Mouse (Mus musculus) cerebellum, postnatal 10 days (tissue): ENCODE measurements around the gene Stip1.
"Not testable (repeated sequence)": the region's sequence is repeated elsewhere in the genome, so short reads cannot be mapped to it uniquely, and the experiment has no call there.

Experiments used
- DNase-seq, 2 experiments: peaks; one replicate each; pipeline ENCODE4 v3.0.0; 2021; ENCODE audit warnings: mixed read lengths in 2 of 2

The Stip1 gene

DNA sequence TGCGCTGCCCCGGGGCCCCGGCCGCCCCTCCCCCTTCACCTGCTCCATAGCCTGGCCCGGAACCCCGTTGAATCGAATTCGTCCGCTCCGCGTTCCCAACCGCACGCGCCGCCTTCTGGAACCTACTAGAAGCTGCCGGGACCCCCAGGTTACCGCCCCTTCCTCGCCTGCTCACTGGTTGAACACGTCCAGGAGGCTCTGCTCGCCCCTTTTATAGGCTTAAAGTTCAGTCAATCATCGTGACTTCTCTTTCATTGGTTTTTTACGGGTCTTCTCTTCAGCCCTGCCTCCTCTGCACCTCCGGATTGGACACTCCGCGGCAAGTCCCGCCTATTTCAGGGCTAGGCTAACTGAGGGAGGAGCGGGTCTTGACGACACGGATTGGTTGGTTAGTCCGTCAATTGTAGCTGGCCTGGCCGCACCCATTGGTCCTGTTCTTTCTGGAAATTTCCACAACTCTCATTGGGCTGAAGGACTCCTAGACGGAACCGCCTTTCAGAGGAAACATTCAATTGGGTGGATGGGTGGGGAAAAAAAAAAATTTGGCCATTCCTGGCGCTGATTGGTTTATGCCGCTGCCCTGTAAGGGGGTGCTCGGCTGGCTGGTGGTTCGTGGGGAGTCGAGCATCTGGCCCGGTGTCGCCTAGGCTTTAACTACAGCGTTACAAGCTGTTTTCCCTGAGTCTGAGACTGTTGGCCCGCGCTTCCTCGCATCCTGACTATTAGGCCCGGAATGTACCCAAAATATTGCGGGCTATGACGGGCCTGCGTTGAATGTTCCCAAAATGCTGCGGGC lies at the start of gene Stip1:
TSS of gene Stip1 (minus strand) at position 127 of the 796 bp plus-strand sequence.
- peak; percentile 99 for DNase-seq

DNA sequence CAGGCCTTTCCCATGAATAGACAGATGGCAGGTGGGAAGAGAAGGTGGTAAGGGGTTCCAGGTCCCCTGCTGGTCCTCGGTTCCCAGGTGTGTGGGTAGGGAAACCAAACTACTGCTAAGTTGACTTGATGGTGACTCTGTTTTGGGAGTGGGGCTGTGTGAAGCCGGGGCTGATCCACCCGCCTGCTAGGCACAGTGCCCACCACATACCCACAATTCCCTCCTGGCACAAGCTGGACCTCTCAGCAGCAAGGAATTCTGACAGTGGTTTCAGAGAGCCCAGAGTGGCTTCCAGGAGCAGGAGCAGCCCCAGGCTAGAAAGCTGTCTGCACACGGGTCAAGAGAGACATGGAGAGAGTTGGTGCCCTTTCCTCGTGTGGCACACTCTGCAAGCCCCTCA lies 49.3 kb upstream of the Stip1 start:
- peak; percentile 56 to 60 for DNase-seq

DNA sequence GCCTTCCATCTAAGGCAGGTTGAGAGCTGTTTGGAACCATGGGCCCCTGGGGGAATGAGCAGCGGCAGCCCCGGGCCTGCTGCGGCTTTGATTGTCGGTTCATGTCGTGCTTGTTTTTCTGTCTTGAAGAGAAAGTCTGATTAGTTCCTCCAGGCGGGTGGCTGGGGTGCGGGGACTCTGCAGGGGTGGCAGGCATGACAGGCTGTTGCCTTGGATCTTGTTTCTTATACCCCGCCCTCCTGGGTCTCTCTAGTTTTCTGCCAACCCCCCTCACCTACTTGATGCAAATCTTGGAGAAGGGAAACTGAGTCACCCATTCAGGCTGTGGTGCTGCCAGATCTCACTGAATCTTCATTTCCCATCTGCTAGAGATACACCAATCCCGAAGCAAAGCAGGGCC lies 48.8 kb upstream of the Stip1 start:
- DNase-seq: no peak

DNA sequence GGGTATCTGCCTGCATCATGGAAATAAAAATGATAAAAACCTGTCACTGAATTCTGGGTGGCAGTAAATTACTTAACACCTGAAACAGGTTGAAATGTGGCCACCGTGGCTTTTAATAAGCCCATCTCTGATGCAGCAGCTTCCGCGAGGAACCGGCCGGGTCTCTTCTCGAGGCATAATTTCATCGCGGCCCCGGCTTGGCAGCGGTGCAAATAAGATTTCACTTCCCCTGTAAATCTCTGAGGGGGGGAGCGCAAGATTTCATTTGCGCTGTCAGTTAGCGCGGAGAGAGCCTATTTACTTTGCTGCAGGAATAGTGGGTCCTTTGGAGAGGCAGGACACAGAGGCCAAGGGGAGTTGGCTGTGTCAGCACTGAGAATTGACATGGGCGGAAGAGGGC lies 45.0 kb upstream of the Stip1 start:
- DNase-seq: peak; percentile 46

DNA sequence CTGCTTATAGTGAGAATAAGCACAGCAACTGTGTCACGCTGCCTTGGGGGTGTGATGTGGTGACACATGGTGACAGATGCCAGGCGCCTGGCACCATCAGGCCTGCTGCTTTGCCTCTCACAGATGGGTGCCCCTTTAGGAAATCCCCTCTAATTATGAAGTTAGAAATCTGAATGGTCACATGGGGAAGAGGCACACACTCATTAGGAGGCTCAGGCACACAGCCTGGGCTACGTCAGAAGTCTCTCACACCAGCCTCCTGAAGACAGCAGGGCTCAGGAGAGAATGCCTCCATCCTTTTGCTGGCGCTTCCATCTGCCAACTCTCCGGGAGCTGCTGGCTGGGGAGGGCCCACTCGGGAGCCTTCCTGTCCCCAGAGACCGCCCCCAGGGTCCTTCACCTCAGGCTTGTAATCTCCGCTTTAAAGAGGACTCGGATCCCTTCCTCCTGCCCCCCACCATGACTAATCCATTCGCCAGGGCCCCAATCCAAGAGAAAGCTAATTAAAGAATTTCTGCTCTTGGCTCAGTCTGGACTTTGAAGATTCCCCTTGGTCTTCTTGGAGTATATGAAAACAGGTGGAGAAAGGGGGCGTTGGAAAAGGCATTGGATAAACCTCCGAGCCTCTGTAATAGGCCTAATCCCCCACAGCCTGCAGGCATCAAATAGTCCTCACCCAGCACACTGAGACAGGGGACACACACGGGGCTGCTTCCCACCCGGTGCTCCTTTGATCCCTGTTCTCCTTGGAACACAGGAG lies 43.4 kb upstream of the Stip1 start:
- DNase-seq: peak; percentile 59 to 65

DNA sequence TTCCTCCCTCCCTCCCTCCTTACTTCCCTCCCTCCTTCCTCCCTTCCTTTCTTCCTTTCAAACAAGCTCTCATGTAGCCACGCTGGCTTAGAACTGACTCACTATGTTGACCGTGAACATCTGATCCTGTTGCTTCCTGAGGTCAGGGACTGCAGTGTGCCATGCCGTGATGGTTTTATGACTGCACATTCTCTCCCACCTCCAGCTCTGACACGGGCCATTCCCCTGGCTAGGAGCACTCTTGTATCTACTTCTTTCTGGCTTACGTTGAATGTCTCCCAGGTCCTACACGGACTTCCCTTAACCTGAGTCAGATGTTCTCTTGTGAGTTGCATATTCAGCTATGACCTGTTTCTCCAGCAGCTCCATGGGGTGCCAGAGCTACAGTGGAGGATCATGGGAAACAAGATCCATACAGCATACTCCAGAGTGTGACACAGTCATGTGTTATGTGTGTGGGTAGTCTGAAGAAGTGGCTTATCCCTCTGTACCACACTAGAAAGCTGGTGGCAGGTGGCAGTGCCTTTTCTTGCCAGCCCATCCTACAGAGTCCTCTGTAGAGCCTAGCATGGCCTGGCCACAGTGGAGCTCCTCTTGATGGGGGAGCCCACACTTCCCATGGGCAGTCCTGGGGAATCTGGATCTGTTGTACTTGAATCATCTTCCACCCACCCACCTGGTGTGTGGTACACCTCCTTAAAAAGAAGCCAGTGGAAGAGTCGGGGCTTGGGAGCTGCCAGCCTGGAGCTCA lies 41.9 kb upstream of the Stip1 start:
- DNase-seq: peak in 1 of 2 experiments; percentile 3

DNA sequence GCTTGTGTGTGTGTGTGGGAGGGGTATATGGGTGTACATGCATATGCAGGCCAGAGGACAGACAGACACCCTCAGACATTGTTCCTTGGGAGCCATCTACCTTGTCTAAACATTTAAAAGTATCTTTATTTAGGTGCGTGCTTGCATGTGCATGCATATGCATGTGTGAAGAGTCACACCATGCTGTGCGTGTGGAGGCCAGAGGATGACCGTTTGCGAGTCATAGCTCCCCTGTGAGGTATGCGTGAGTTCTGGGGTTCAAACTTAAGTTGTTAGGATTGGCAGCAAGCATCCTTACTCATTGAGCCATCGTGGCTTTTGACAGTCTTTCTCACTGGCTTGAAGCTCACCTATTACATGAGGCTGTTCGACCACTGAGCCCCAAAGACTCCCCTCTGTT lies 38.5 kb upstream of the Stip1 start:
- DNase-seq: no peak

DNA sequence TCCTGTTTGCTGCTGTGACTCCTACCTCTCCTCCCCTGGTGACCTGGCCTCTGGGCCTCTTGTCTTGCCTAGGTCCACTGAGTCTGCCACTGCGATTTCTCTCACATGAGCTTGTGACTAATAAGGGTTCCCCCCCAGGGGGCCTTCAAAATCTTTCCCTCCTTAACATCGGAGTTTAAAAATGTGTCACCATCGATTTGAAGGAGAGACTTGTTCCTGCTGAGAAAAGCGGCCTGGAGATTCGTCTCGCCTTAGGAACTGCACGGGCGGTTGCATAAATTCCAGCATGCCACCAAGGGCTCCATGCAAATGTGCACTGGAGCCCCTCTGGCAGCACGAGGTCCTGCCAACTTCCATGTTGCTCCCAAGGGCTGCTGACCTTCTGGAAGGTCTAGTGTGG lies 37.9 kb upstream of the Stip1 start:
- peak in 1 of 2 experiments; percentile 19 for DNase-seq

DNA sequence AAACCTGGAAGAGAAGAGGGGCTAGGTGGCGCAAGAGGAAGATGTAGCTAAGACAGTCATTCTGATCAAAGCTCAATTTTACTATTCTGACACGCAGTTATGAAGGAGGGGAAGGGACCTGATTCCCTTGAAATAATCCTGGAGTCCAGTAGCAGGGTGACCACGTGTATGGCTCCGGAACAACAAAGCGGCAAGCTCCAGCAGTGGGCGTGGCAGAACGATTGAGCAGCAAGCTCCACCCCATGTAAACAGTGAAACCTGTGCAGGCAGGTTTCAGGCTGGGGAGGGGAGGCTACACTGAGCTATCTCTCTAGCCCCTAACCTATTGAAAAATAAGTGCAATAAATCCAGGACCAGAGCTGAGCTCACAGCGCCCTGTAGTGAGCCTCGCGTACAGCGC lies 35.6 kb upstream of the Stip1 start:
- DNase-seq: not testable (repeated sequence)

DNA sequence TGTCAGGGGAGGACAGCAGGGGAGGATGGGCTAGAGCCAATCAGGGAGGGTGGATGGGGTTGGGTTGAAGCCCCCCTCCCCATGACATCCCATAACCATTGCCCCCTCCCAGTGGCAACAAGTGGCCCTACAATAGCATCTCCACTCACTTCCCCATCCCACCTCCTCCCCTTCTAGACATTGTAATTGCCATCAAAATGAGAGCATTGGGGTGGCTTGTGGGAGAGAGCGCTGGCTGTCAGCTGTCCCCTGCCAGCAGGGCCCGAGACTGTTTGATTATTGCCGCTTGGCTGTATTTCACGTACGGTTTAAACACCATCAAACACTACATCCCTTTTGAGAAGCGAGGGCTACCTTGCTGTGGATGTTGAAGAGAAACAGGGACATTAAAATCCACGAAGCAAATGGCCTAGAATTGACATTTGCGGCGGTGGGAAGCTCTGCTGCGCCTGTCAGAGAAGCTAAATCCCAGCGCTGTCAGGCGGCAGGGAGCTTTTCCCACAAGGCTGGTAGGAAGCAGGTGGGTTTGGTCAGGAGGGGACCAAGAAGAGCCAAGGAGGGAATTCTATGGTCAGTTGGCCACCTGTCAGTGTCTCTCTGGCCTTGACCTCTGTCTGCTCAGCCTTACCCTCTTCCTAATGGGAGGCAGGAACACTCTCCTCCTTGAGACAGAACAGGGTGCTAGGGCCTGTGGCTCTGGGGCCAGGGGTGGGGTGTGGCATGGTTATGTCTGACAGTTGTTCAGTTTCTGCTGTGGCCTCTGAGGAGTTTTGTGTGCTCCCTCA lies 34.4 kb upstream of the Stip1 start:
- peak in 1 of 2 experiments; percentile 12 for DNase-seq

DNA sequence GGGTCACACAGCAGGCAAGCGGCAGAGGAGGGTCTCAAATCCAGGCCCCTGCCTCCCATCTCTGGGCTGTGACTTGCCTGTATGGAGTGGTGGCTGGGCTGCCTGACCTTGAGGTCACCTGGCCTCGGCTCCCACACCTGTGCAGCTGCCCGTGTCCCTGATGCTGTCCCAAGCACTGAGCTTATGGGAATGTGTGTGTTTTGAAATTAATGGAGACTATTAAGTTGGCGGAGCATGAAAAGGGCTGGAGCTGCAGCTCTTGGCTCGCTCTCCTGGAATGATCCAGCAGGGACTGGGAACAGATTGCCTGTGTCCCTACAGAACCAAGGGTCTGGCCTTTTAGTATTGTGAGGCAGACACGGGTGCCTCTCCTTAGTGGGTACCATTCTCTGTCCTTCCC lies 32.5 kb upstream of the Stip1 start:
- DNase-seq: peak in 1 of 2 experiments; percentile 45

DNA sequence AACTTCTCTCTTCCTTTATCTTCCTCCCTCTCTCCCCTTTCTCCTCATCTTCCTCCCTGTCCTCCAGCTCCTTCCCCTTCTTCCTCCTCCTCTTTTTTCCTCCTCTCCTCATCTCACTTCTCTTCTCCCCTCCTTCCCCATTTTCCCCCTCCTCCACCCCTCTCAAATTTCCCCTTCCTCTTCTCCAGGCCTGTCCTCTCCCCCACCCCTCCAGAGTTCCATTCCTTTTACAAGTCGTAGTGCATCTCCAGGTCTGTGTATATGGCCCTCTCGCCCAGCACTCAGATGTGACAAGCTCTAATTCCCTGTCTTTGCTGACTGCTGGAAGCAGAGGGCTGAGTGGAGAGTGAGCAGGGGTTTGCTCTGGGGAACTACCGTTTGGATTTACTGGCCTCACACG lies 31.0 kb upstream of the Stip1 start:
- no peak for DNase-seq

DNA sequence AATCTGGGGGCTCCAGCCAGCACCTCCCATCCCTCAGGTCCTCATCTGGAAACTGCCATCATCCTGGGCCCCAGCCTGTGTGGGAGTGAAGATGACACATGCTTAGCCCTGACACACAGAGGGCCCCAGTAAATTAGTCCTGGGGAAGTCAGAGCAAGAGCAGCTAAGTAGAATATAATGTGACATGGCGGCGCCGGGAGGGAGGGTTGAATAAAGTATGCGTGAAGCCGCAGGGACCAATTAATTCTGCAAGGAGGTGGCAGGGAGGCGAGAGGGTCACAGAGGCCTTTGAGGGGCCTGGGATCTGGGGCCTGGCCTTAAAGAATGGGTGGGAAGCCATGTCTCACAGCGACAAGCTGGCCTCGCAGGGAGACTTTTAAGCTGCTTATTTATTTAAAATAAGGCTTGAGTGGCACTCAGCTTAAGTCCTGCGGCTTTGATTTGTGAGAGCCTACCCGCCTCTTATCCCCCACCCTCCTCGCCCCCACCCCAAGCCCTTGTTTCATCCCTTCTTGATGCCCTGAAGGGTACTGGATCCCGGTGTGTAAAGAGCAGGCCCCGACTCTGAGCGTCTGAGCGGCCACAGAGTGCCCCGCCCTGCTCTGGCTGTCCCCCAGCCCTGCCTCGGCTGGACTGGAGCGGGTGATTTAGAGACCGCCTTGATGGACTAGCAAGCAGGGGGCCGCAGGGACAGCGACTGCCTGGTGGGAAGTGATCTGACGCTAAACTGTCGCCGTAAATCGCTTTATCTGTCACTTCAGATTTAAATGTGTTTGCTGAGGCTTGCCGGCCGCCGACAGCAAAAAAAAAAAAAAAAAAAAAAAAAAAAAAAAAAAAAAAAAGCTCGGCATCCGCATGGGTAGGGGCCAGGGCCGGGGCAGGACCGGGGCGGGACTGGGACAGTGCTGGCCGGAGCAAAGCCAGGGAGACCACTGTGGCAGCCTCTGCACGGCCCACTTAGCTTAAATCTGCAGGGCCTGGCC lies 30.3 kb upstream of the Stip1 start:
- no peak for DNase-seq

DNA sequence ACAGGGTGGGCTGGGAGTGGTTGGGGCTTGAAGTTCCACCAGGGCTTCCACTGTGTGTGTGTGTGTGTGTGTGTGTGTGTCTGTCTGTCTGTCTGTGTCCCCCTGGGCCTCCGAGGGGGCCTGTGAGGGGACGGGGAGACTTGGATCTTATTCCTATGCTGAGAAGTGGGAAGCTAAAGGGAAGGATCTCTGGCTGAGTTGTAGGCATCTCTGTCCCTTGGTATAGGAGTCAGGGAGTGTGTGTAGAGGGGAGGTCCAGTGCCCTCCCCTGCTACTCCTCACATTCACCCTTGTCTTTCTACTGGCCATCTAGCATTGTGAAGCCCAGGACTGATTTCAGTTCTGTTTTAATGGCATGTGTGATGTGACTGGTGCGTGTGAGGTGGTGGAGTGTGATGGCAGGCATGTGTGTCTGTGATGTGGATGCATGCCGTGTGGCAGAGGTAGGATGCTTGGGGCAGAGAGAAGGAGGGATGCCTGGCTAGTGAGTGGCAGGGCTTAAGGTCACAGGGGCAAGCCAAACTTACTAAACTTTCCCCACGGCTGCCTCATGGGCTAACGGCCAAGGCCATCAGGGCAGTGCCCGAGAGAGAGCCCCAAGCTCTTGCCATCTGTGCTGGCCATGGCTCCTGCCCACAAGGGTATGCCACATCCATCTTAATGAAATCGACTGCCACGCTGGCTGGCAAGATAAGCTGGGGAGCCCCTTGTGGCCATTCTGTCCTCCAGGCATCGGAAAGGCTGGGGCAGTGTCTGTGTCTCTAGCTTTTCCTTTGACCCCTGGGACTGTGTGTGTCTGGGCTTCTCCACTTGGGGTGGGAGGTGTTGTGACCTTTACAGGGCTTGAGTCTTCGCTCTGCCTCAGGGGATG lies 29.1 kb upstream of the Stip1 start:
- peak; percentile 62 to 72 for DNase-seq

DNA sequence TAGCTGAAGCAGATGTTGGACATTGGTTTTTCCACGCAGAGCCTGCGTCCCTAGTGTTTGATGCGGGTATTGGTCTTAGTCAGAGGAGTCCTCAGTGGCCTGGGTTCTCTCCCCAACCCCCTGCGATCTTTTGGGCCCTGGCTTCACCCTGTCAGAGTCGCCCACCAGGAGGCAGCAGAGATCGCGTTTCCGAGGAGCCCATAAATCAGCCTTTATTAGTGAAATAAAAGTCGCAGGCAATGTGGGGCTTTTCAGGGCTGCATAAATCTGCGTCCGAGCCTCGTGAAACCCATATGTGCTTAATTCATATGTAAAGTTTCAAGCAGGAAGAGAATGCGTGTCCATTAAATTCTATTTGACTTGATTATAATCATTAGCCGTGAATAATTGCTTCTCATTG lies 28.4 kb upstream of the Stip1 start:
- DNase-seq: peak; percentile 94 to 97

DNA sequence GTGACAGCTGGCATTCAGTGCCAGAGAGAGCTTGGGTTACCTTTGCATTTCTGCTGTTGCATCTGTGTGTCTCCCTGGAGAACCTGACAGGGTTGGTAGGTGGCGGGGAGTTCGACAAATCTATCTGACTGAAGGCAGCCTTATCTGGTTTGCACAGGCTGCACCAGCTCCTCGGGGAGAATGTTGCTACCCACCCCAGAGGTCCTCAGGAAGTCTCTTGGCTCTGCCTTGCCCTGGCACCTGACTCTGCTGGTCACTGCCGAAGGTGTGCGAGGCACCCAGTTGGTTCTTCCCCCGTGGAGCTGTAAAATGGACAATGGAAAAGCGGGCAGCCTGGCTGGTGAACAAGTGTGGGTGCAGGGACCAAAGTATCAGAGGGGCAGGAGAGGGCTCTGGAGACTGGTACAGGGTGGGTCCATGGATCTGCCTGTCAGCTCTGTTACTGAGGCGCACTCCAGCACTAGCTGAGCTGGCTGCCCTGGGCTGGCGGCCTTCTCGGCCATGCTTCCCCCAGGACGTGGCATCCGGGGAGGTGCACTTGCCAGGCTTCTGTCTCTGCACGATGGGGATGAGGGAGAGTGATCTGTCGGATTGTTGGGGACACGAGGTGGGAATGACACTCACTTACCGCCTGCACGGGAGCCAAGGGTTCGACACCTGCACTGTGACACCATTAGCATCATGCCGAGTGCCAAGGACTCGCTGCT lies 27.7 kb upstream of the Stip1 start:
- no peak for DNase-seq

DNA sequence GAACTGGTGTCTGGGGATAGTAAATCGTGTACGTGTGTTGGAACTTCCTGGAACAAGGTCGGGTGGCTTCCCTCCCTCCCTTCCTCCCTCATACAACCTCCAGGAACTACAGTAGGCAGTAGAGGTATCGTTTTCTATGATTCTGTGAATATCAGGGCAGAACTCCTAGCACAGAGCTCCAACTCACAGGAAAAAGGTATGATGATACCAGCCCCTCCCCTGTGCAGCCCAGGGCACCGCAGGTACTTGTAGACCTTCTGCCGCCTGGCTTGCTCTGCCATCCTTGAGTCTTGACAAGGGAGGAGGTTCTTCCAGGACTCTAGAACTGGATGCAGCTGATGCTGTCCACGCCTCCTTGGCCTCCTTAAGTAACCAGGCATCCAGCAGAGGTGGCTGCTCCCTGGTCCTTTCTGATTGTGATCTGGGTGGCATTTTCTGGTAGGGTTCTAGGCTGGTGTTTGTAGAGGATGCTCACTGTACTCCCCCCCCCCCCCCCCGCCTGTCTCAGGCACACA lies 27.1 kb upstream of the Stip1 start:
- DNase-seq: no peak

DNA sequence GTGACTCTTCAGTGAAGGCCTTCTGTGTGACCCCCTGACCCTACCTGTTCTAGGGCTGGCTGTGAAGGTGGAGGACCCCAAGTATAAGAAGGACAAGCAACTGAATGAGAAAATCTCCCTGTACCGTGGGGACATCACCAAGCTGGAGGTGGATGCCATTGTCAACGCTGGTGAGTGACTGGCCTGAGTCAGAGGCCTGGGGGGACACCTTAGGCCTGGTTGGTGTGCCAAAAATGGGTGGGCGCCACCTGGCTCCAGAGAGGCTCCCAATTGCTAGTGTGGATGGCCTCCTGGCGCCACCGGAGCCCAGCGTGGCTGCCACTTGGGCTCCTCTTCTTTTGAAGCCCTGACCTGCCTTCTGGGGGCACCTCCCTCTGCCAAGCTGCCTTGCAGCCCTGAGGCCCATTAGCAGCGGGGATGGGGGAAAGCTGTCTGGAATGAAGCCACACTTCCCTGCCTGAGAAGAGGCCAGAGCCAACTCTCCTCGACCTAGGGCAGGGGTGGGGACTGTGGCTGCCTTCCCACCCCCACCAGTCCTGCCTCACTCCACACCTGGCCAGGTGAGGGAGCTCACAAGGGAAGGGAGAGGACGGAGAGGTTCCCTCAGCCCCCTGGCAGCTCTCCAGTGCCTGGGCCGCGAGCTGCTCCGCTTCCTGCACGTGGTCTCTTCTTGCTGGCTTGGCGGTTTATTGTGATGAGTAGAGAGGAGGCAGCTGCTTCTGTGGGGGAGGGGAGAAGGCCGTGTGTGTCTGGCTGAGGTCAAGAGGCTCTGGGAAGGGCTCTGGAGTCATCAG lies 26.5 kb upstream of the Stip1 start:
- DNase-seq: peak; percentile 83 to 88

DNA sequence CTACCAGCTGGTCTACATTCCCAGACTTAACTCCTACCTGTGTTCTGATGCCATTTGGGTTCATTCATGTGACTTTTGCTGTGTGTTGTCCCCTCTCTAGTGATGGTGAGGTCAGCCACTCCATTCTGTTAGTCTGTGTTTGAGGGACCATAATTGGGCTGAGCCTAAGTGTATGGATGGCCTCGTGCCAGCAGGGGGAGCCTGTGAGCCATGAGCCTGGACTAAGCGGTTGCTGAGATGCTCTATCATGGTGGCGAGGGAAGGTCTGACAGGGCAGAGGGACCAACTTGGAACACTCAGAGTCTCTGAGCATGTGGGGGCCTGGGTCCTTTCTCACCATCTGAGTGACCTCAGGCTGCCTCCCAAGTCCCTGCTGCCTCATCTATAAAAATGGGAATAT lies 24.8 kb upstream of the Stip1 start:
- peak; percentile 94 to 96 for DNase-seq
